Mouse (Mus musculus) MEL (cell line): Measurements from ENCODE around the gene Cfap43. TPM values are rescaled to one million over a fixed set of nuclear protein-coding genes. Genes with fewer than 3 reads are reported as not detected.

Source experiments
- DNase-seq: peaks from one replicate; pipeline ENCODE4 v3.0.0; 2011; ENCODE audit warnings: low read depth, low spot score
- H3K27ac ChIP-seq: 2 replicates; pipeline ENCODE4 v1.5.1; 2012; ENCODE audit warnings: low read depth, mild to moderate bottlenecking, control low read depth, low read length, moderate library complexity; ENCODE audit not compliant: control insufficient read depth
- H3K27me3 ChIP-seq, 2 experiments: fragments of 150-350 bp in 1 of 2; sonication (generic) in 1 of 2; 2 replicates each; pipeline ENCODE4 v1.6.1; 2012; ENCODE audit warnings: low read length in 2 of 2, mild to moderate bottlenecking in 2 of 2, improper control_type of control experiment in 1 of 2, moderate library complexity in 1 of 2; ENCODE audit not compliant: insufficient read depth in 2 of 2, control insufficient read depth in 1 of 2
- H3K36me3 ChIP-seq, 2 experiments: 2 replicates each; pipeline ENCODE4 v1.6.1; 2012 to 2014; ENCODE audit warnings: low read length in 2 of 2, improper control_type of control experiment in 1 of 2, inconsistent platforms in 1 of 2, mild to moderate bottlenecking in 1 of 2; ENCODE audit not compliant: insufficient read depth in 2 of 2, control insufficient read depth in 1 of 2
- H3K4me1 ChIP-seq, 2 experiments: fragments of 150-350 bp in 1 of 2; sonication (generic) in 1 of 2; 2 replicates each; pipeline ENCODE4 v1.6.1; 2012; ENCODE audit warnings: low read length in 2 of 2, improper control_type of control experiment in 1 of 2, mild to moderate bottlenecking in 1 of 2; ENCODE audit not compliant: insufficient read depth in 2 of 2, control insufficient read depth in 1 of 2
- H3K4me3 ChIP-seq, 2 experiments: fragments of 150-350 bp in 1 of 2; sonication (generic) in 1 of 2; 2 replicates each; pipeline ENCODE4 v1.5.1; 2012; ENCODE audit warnings: low read depth in 2 of 2, low read length in 2 of 2, mild to moderate bottlenecking in 2 of 2, moderate library complexity in 2 of 2, control low read depth in 1 of 2, improper control_type of control experiment in 1 of 2; ENCODE audit not compliant: control insufficient read depth in 1 of 2, insufficient read depth in 1 of 2
- H3K79me2 ChIP-seq: 2 replicates; pipeline ENCODE4 v1.6.1; 2012; ENCODE audit warnings: mild to moderate bottlenecking, low read length, moderate library complexity; ENCODE audit not compliant: control insufficient read depth, poor library complexity, insufficient read depth
- H3K9ac ChIP-seq: 2 replicates; pipeline ENCODE4 v1.6.1; 2012; ENCODE audit warnings: low read depth, mild to moderate bottlenecking, control low read depth, low read length, moderate library complexity; ENCODE audit not compliant: control insufficient read depth, poor library complexity, severe bottlenecking
- H3K9me3 ChIP-seq: fragments of 150-350 bp; sonication (generic); replicated peaks from 2 replicates; pipeline ENCODE4 v1.6.1; 2012; ENCODE audit warnings: mild to moderate bottlenecking, low read length, improper control_type of control experiment, moderate library complexity; ENCODE audit not compliant: insufficient read depth
- CHD1 ChIP-seq: IDR thresholded peaks from 2 replicates; pipeline ENCODE4 v1.6.1; 2012; ENCODE audit warnings: low read depth, mild to moderate bottlenecking, inconsistent platforms, low read length, improper control_type of control experiment
- CTCF ChIP-seq, 3 experiments: IDR thresholded peaks in 2 of 3; conservative IDR thresholded peaks in 1 of 3; 2 replicates each; pipeline ENCODE4 v1.5.1; 2011 to 2012; ENCODE audit warnings: low read length in 3 of 3, low read depth in 2 of 3, mild to moderate bottlenecking in 2 of 3, improper control_type of control experiment in 1 of 3, inconsistent platforms in 1 of 3, mixed read lengths in 1 of 3, moderate library complexity in 1 of 3; ENCODE audit not compliant: control insufficient read depth in 1 of 3, insufficient read depth in 1 of 3, poor library complexity in 1 of 3, severe bottlenecking in 1 of 3
- E2F4 ChIP-seq: IDR thresholded peaks from 2 replicates; pipeline ENCODE4 v1.6.1; 2011; ENCODE audit warnings: low read depth, low read length, improper control_type of control experiment, borderline replicate concordance
- ELF1 ChIP-seq: IDR thresholded peaks from 2 replicates; pipeline ENCODE4 v1.6.1; 2014; ENCODE audit warnings: low read depth, mild to moderate bottlenecking, inconsistent platforms, low read length, improper control_type of control experiment, moderate library complexity
- ETS1 ChIP-seq: IDR thresholded peaks from 2 replicates; pipeline ENCODE4 v1.6.1; 2012; ENCODE audit warnings: low read depth, mild to moderate bottlenecking, inconsistent platforms, low read length, improper control_type of control experiment, moderate library complexity
- KAT2A ChIP-seq: conservative IDR thresholded peaks from 2 replicates; pipeline ENCODE4 v1.6.1; 2012; ENCODE audit warnings: low read depth, low read length, improper control_type of control experiment, inconsistent platforms
- MAFK ChIP-seq: IDR thresholded peaks from 2 replicates; pipeline ENCODE4 v1.6.1; 2011; ENCODE audit warnings: low read depth, mild to moderate bottlenecking, low read length, improper control_type of control experiment, borderline replicate concordance
- MAX ChIP-seq: IDR thresholded peaks from 2 replicates; pipeline ENCODE4 v1.6.1; 2011; ENCODE audit warnings: low read length, improper control_type of control experiment
- MEF2A ChIP-seq: IDR thresholded peaks from 2 replicates; pipeline ENCODE4 v1.6.1; 2014; ENCODE audit warnings: low read depth, mild to moderate bottlenecking, inconsistent platforms, low read length, improper control_type of control experiment; ENCODE audit not compliant: poor library complexity, insufficient replicate concordance, severe bottlenecking; ENCODE audit errors: extremely low read depth
- MYB ChIP-seq: IDR thresholded peaks from 2 replicates; pipeline ENCODE4 v1.6.1; 2011; ENCODE audit warnings: mild to moderate bottlenecking, low read depth, low read length, improper control_type of control experiment
- POLR2A ChIP-seq, 2 experiments: IDR thresholded peaks; 2 replicates each; pipeline ENCODE4 v1.6.1; 2011 to 2012; ENCODE audit warnings: low read length in 2 of 2, mild to moderate bottlenecking in 2 of 2, control low read depth in 1 of 2, improper control_type of control experiment in 1 of 2, low read depth in 1 of 2, moderate library complexity in 1 of 2; ENCODE audit not compliant: control insufficient read depth in 1 of 2, insufficient read depth in 1 of 2, poor library complexity in 1 of 2
- POLR2AphosphoS5 ChIP-seq: IDR thresholded peaks from 2 replicates; pipeline ENCODE4 v1.6.1; 2012; ENCODE audit warnings: low read depth, borderline replicate concordance, mild to moderate bottlenecking, inconsistent platforms, low read length, moderate library complexity, mixed read lengths
- RAD21 ChIP-seq: IDR thresholded peaks from 2 replicates; pipeline ENCODE4 v1.6.1; 2011; ENCODE audit warnings: mild to moderate bottlenecking, low read depth, low read length, improper control_type of control experiment
- RCOR1 ChIP-seq: IDR thresholded peaks from 2 replicates; pipeline ENCODE4 v1.6.1; 2012; ENCODE audit warnings: low read depth, mild to moderate bottlenecking, inconsistent platforms, low read length, improper control_type of control experiment
- TBP ChIP-seq: IDR thresholded peaks from 2 replicates; pipeline ENCODE4 v1.8.0; 2011; ENCODE audit warnings: low read depth, low read length, improper control_type of control experiment
- TCF12 ChIP-seq: IDR thresholded peaks from 2 replicates; pipeline ENCODE4 v1.6.1; 2014; ENCODE audit warnings: low read depth, mild to moderate bottlenecking, inconsistent platforms, low read length, improper control_type of control experiment, moderate library complexity
- USF1 ChIP-seq: IDR thresholded peaks from 2 replicates; pipeline ENCODE4 v1.6.1; 2014; ENCODE audit warnings: low read depth, mild to moderate bottlenecking, inconsistent platforms, low read length, improper control_type of control experiment, moderate library complexity
- USF2 ChIP-seq, 2 experiments: IDR thresholded peaks; 2 replicates each; pipeline ENCODE4 v1.6.1; 2011 to 2012; ENCODE audit warnings: improper control_type of control experiment in 2 of 2, low read length in 2 of 2, borderline replicate concordance in 1 of 2, inconsistent platforms in 1 of 2, low read depth in 1 of 2, mild to moderate bottlenecking in 1 of 2; ENCODE audit not compliant: insufficient read depth in 1 of 2
- ZKSCAN1 ChIP-seq: IDR thresholded peaks from 2 replicates; pipeline ENCODE4 v1.6.1; 2012; ENCODE audit warnings: low read depth, mild to moderate bottlenecking, inconsistent platforms, low read length, improper control_type of control experiment, moderate library complexity
- ZNF384 ChIP-seq: IDR thresholded peaks from 2 replicates; pipeline ENCODE4 v1.6.1; 2012; ENCODE audit warnings: low read depth, mild to moderate bottlenecking, inconsistent platforms, low read length, improper control_type of control experiment
- polyA plus RNA-seq, 2 experiments: library from polyadenylated mRNA; stranded (reverse) in 1 of 2; unstranded in 1 of 2; fragments of >175 nt in 1 of 2; fragments of >200 nt in 1 of 2; gene quantifications; 2 replicates each; pipeline versions ENCODE4 v1.2.1 to v1.2.4; 2012; ENCODE audit warnings: low replicate concordance in 2 of 2, low read depth in 1 of 2; ENCODE audit not compliant: insufficient read length in 2 of 2, insufficient read depth in 1 of 2, missing spikeins in 1 of 2
- total RNA-seq: library from RNA; depleted of rRNA; stranded (reverse); fragments of 300-350 nt; gene quantifications from 2 replicates; pipeline ENCODE4 v1.2.3, GENCODE M21; 2012

Cfap43 gene
- total and polyA plus RNA-seq, 3 experiments = 0.10 to 0.12 TPM; not detected in 1

- H3K36me3 ChIP-seq = no peaks in the 10 kb centered on the region
- no peaks in the 10 kb centered on the region for H3K9me3 ChIP-seq
- H3K27me3 ChIP-seq = peaks cover 0 to 1% of the 10 kb centered on the region in 2 experiments; a peak in 2 of 4 replicates
- H3K4me1 ChIP-seq = no peaks in the 10 kb centered on the region
- H3K9ac ChIP-seq = no peak overlapping the region
- TF ChIP-seq TBP (no peak), MYB (no peak), CHD1 (no peak), USF2 (IDR thresholded peaks at IDR 0.05; ENCODE audit: borderline replicate concordance in 1 of 2, insufficient read depth in 1 of 2, low read depth in 1 of 2, low read length in 2 of 2) (no peak)
- no peak overlapping the region for H3K27ac ChIP-seq
- H3K4me3 ChIP-seq = no peak overlapping the region
- no peak for DNase-seq
- no peaks in the 10 kb centered on the region for H3K79me2 ChIP-seq
Observed at GRCm38 (mm10) chr19:47748950-47749349, 170.1 kb downstream of the Cfap43 start.

- Histone ChIP-seq H3K4me3 (no peak overlapping the region), H3K27ac (no peak overlapping the region), H3K4me1 (no peaks in the 10 kb centered on the region), H3K79me2 (no peaks in the 10 kb centered on the region), H3K27me3 (peaks cover 0 to 1% of the 10 kb centered on the region in 2 experiments; a peak in 2 of 4 replicates), H3K9ac (no peak overlapping the region), H3K36me3 (no peaks in the 10 kb centered on the region), H3K9me3 (no peaks in the 10 kb centered on the region)
- DNase-seq = no peak
- no peak for TF ChIP-seq ELF1
- TF ChIP-seq ZKSCAN1 = no peak
- TF ChIP-seq USF1 = no peak
Observed at GRCm38 (mm10) chr19:47747072-47747471, 172.0 kb downstream of the Cfap43 start.

- Histone ChIP-seq H3K27ac (peak overlapping the region; percentile 84), H3K4me3 (peak overlapping the region; percentile 69 to 94), H3K27me3 (no peaks in the 10 kb centered on the region), H3K9ac (peak overlapping the region; percentile 88), H3K4me1 (peaks cover 2 to 3% of the 10 kb centered on the region in 2 experiments; a peak in 2 of 4 replicates), H3K9me3 (no peaks in the 10 kb centered on the region)
- peak; percentile 77 for DNase-seq
- TF ChIP-seq MAX (no peak), USF2 (IDR thresholded peaks at IDR 0.05; ENCODE audit: borderline replicate concordance in 1 of 2, insufficient read depth in 1 of 2, low read depth in 1 of 2, low read length in 2 of 2) (no peak), E2F4 (no peak), TCF12 (no peak), MEF2A (no peak), CTCF (IDR thresholded peaks at IDR 0.05 in 2 of 3, conservative IDR thresholded peaks at IDR 0.05 in 1 of 3; ENCODE audit: control insufficient read depth in 1 of 3, insufficient read depth in 1 of 3, low read depth in 2 of 3, low read length in 3 of 3, poor library complexity in 1 of 3, severe bottlenecking in 1 of 3) (no peak), TBP (no peak), RAD21 (no peak), USF1 (no peak), RCOR1 (no peak), POLR2AphosphoS5 (no peak), ELF1 (no peak), ZNF384 (no peak), POLR2A (IDR thresholded peaks at IDR 0.05; ENCODE audit: control insufficient read depth in 1 of 2, insufficient read depth in 1 of 2, low read depth in 1 of 2, low read length in 2 of 2, poor library complexity in 1 of 2) (no peak), KAT2A (no peak), ETS1 (no peak), MAFK (no peak)
- TF ChIP-seq, all 39 proteins: peak for 0
- Histone ChIP-seq H3K36me3 (peaks cover 18 to 19% of the 10 kb centered on the region in 2 experiments), H3K79me2 (peaks cover 3% of the 10 kb centered on the region)
Observed at GRCm38 (mm10) chr19:47731931-47732330, 187.2 kb downstream of the Cfap43 start.
